Mouse (Mus musculus) neural tube, embryonic 10.5 days (tissue): ENCODE measurements around the gene 2700049A03Rik.

Experiments
- DNase-seq: peaks from one replicate; pipeline ENCODE4 v3.0.0-alpha.2; 2017; ENCODE audit warnings: low spot score; ENCODE audit errors: extremely low spot score

Gene 2700049A03Rik

GRCm38 (mm10) chr12:71264211-71264610 lies 127.6 kb downstream of the 2700049A03Rik start:
- no peak for DNase-seq

GRCm38 (mm10) chr12:71269367-71269766 lies 132.7 kb downstream of the 2700049A03Rik start:
- DNase-seq = no peak

DNA sequence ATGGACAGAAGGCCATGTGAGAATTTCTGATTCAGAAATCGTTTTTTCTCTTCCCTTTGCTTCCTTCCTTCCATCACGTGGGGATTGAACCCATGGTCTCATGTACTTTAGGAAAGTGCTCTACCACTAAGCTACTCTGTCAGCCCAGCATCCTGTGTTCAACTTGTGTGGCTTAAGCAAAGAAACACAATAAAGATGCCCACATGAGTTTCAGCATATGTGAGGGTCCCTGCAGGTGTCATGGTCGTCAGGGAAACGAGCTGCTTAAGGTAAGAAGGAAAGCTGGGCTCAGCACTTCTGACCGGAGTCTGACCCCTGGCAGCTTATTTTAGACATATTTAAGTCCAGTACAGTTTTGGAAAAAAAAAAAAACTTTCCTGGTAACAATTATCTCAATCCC lies 134.5 kb downstream of the 2700049A03Rik start:
- DNase-seq = no peak

DNA sequence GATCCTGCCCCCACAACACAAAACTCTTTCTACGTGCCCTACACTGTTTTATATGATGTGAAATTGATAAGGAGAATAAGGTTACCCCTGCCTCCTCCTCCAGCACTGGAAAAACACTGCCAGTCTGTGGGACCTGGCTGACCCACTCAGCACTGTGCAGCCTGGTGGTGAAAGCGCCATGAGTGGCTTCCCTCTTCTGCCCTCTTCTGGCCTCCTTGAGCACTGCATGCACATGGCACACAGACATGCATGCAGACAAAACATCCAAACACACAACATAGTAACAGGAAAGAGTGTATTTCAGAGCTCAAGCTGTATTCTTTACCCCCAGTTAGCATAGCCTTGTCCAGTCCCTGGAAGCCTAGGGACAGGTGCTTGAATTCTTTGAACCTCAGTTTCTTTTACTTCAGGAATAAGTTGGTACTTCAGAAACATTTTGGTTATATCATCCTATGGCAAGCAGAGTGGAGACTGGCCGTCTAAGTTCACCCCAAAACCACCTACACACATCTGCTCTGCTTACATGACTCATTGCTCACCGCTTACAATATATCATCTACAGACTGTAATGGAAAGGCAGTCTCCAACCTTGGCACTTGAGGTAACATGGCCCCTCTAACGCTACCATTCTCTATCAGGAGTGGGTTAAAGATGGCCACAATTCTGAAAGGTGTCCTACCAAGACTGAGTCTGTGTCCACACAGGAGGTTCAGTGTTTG lies 138.0 kb downstream of the 2700049A03Rik start:
- DNase-seq = no peak

DNA sequence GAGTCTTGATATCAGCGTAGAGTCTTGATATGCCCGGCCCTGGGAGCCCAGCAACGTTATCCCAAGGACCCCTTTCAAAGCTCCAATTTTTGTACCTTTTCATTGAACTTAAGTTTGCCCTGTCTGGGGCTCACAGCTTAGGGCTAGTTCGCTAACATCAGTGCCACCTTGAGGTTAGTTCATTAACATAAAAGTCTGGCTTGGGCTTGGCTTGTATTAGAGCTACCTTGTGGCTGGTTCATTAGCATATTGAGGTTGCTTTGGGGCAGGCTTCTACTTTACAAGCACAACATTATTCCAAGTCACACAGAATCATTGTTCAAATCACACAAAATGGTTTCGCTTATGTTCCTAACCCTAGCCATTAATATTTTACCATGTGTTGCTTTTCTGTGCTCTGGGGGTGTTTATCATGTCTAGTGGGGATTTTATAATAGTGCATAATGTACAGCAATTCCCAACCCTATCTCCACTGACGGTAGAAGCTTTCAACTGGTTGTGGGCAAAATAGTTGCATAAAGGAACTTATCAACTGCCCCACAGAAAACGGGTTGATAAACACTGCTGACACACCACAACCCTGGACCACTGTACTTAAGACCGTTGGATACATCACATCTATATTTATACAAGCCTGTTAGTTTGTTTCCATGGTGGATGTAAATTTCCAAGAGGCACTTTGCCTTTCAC lies 139.4 kb downstream of the 2700049A03Rik start:
- no peak for DNase-seq

DNA sequence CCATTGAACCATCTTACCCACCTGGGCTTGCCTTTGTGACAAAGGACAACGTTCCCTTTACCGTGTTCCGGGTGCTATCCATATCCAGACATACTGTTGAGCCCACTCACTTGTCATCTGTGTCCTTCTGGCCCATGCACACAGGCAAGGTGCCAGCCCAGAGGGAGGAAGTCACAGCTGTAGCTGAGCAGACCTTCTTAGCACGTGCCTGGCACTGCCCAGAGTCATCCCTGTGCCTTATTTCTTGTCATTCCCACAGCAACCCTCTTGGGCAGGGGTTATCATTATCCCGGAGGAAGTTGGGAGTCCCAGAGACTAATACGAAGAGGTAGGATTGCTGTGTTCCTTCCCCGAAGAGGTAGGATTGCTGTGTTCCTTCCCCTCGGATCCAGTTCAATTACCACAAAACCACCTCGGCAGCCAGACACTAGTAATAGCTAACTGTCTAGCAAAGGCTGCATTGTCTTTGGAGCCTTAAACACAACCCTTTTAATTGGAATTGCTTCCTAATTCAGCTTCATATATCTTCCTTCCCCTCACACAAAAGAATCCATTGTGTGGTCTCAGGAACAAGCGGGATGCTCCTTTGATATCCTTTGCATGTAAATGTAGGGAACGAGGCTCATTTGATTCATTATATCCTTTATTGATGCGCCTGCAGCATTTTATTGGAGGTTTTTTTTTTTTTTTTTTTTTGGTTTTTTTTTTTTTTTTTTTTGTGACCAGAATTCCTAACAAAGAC lies 143.0 kb downstream of the 2700049A03Rik start:
- no peak for DNase-seq

- DNase-seq = no peak
Observed at GRCm38 (mm10) chr12:71281201-71281768, 144.6 kb downstream of the 2700049A03Rik start.

DNA sequence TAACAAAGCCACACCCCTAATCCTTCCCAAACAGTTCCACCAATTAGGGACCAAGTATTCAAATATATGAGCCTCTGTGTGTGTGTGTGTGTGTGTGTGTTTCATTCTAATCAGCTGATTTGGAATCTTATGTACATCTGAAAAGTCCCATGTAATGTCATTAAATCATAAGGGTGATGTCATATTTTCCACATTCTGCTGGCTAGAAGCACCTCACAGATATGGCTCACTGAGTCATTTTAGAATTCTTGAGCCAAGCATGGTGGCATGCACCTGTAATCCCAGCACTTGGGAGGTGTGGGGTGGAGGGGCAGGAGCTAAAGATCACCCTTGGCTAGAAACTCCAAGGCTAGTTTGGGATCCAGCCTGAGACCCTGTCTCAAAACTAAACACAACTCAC lies 148.8 kb downstream of the 2700049A03Rik start:
- DNase-seq = no peak

- DNase-seq = no peak
Observed at GRCm38 (mm10) chr12:71290460-71290859, 153.8 kb downstream of the 2700049A03Rik start.
